Mouse (Mus musculus) intestine, embryonic 14.5 days (tissue): ENCODE measurements around the gene Prcp. TPM values are rescaled to one million over a fixed set of nuclear protein-coding genes. Genes with fewer than 3 reads are reported as not detected.

Source experiments
- ATAC-seq: fragments of 200-750 bp; cut with Nextera tagmentation; replicated peaks from 2 replicates; pipeline ENCODE4 v1.8.0; 2017; ENCODE audit warnings: low read depth, moderate number of reproducible peaks, moderate TSS enrichment, moderate library complexity; ENCODE audit not compliant: low FRiP score, low TSS enrichment
- DNase-seq: peaks from one replicate; pipeline ENCODE4 v3.0.0-alpha.2; 2018; ENCODE audit warnings: low spot score
- H3K27ac ChIP-seq: fragments of 300-500 bp; sonication (generic); 2 replicates; pipeline ENCODE4 v1.5.1; 2014; ENCODE audit warnings: low read depth, mild to moderate bottlenecking, control low read depth
- H3K27me3 ChIP-seq: fragments of 300-500 bp; sonication (generic); replicated peaks from 2 replicates; pipeline ENCODE4 v1.6.1; 2014; ENCODE audit warnings: low read length, control low read depth; ENCODE audit not compliant: control insufficient read depth, insufficient read depth
- H3K36me3 ChIP-seq: fragments of 300-500 bp; sonication (generic); 2 replicates; pipeline ENCODE4 v1.6.1; 2014; ENCODE audit warnings: low read length, control low read depth; ENCODE audit not compliant: control insufficient read depth, insufficient read depth
- H3K4me1 ChIP-seq: fragments of 300-500 bp; sonication (generic); replicated peaks from 2 replicates; pipeline ENCODE4 v1.6.1; 2014; ENCODE audit warnings: low read length, control low read depth, mixed read lengths; ENCODE audit not compliant: control insufficient read depth, insufficient read depth
- H3K4me2 ChIP-seq: fragments of 300-500 bp; sonication (generic); 2 replicates; pipeline ENCODE4 v1.6.1; 2014; ENCODE audit warnings: low read length
- H3K4me3 ChIP-seq: fragments of 300-500 bp; sonication (generic); 2 replicates; pipeline ENCODE4 v1.5.1; 2014; ENCODE audit warnings: low read depth, low read length, control low read depth, mixed read lengths
- H3K9ac ChIP-seq: fragments of 300-500 bp; sonication (generic); 2 replicates; pipeline ENCODE4 v1.6.1; 2014; ENCODE audit warnings: mild to moderate bottlenecking, low read length
- H3K9me3 ChIP-seq: fragments of 300-500 bp; sonication (generic); 2 replicates; pipeline ENCODE4 v1.6.1; 2016; ENCODE audit warnings: low read length, control low read depth; ENCODE audit not compliant: control insufficient read depth
- WGBS: fragments of 180-500 bp; shearing (Covaris S2); extraction: QIAGEN DNeasy Blood & Tissue Kit; methylation state at CpG from one replicate; pipeline ENCODE4 v1.1.7; 2014; 5-methylcytosine and 5-hydroxymethylcytosine counted together
- polyA plus RNA-seq: library from polyadenylated mRNA; unstranded; fragments of >200 nt; fragmentation: Nextera tagmentation; extraction: Ambion mirVana; gene quantifications from 2 replicates; pipeline ENCODE4 v1.2.1, GENCODE M21; 2014

Gene Prcp
- polyA plus RNA-seq, 1 experiment from 2014 or later: 20.5 TPM

DNA sequence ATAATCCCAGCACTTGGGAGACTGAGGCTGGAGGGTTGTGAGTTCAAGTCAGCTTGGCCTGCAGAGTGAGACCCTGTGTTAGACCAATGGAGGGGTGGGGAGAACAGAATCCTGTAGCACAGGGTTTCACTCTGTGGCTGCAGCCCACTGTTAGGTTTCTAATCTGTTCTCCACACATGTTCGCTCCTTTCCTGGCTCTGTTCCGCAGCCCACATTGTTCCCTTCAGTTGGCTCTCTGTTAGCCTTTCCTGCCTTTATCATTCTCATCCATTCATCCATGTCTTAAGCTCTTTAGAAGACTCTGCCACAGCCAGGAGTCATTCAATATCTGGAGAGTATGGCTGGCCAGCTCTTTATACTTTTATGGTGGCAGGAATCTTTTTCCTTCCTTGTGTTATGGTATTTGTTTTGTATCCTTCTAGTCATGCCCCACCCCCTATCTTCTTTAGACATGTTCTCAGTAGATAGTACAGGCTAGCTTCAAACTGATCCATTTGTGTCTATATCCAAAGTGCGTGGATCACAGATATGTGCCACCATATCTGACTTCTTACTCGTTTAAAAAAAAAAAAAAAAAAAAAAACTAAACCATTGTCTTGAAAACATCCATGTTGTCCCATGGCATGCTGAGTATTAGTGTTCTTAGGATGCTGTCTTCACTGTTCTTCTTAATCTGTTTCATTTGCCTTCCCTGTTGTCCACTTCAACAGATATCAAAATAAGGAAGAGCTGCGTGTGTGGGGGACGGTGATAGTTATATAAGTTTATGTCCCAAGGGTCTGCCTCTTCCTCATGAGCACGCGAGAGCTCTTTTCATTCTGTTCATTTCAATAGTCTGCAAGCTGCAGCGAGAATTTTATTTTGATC, 9.8 kb downstream of the Prcp start:
- no peaks in the 10 kb centered on the region; the same call in 1 of the 2 replicates for H3K36me3 ChIP-seq
- ATAC-seq (no peak), DNase-seq (no peak)
- WGBS: 87% methylated on average over 9 of the region's 9 CpGs
- no peaks in the 10 kb centered on the region for H3K9me3 ChIP-seq
- H3K9ac ChIP-seq: no peak overlapping the region
- H3K27me3 ChIP-seq: no peaks in the 10 kb centered on the region
- H3K4me2 ChIP-seq: no peak overlapping the region
- H3K27ac ChIP-seq: no peak overlapping the region
- no peaks in the 10 kb centered on the region for H3K4me1 ChIP-seq
- H3K4me3 ChIP-seq: no peak overlapping the region

DNA sequence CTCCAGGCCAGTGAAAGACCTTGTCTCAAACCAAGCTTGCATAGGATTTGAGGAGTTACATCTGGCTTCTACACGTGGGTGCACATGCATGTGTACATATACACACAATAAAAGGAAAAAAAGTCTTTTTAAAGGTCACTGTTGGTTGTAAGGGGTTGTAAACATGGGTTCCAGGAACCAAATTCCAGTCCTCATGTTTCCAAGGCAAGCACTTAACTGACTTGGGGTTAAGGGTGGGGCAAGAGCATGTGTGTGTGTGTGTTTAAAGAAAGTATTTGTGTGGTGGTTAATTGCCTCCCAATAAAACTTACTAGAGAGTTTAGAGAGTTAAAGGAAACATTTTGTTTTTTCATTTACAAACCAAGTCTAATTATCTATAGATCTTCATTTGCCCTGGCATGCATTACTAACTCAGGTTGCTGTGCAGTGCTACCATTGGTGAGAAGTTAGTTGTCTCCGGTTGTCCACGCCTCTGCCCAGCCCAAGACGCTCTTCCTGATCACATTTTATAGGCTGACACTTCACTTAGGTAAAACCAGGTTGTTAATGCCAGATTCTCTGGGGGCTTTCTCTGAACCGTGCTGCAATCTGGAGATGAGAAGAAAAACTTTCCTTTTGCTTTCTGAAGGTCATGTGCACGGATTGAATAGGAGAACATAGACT, 10.9 kb downstream of the Prcp start:
- Histone ChIP-seq H3K4me1 (no peaks in the 10 kb centered on the region), H3K4me2 (no peak overlapping the region), H3K4me3 (no peak overlapping the region), H3K36me3 (no peaks in the 10 kb centered on the region), H3K9ac (no peak overlapping the region), H3K27me3 (no peaks in the 10 kb centered on the region), H3K27ac (no peak overlapping the region), H3K9me3 (no peaks in the 10 kb centered on the region)
- 72% methylated on average over 6 of the region's 6 CpGs for WGBS
- no peak for ATAC-seq
- DNase-seq: no peak

DNA sequence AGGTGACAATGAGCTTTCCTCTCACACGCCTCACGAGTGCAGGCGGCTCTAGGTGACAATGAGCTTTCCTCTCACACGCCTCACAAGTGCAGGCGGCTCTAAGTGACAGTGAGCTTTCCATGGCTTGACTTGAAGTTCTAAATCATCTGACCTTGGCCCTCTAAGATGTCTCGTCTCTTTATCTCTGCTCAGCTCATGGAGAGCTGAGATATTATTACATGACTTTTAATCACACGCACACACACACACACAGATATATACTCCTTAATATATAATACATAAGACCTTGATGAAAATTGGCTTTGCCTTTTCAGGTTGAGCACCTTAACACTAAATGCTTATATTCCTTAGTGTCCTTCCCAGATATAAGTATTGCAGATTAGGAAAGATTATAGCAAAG, 12.5 kb downstream of the Prcp start:
- ATAC-seq (no peak), DNase-seq (no peak)
- 81% methylated on average over 7 of the region's 7 CpGs for WGBS
- H3K4me1 ChIP-seq: no peaks in the 10 kb centered on the region
- H3K27ac ChIP-seq: no peak overlapping the region
- no peaks in the 10 kb centered on the region for H3K9me3 ChIP-seq
- H3K36me3 ChIP-seq: no peaks in the 10 kb centered on the region
- H3K9ac ChIP-seq: no peak overlapping the region
- H3K27me3 ChIP-seq: no peaks in the 10 kb centered on the region
- no peak overlapping the region for H3K4me2 ChIP-seq
- H3K4me3 ChIP-seq: no peak overlapping the region

DNA sequence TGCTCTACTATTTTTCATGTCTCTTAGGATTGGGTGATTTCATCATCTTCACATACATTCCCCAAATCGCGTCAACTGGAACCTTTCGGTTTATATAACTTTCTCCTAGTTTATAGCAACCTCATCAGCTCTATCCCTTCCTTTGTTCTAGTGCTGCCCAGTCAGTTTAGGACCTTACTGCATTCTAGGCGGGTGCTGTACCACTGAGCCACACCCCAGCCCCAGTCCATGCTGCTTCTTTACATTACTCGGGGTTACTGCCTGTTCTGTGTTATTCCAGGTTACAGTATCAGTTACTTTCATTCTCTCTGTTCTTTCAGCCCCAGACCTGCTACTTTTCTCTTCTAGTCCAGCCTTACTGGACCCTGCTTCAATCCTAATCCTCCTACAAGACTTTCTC, 13.0 kb downstream of the Prcp start:
- H3K9ac ChIP-seq: no peak overlapping the region
- H3K9me3 ChIP-seq: peaks cover 3% of the 10 kb centered on the region; the same call in 1 of the 2 replicates
- H3K27ac ChIP-seq: no peak overlapping the region
- H3K4me3 ChIP-seq: no peak overlapping the region
- no peaks in the 10 kb centered on the region for H3K36me3 ChIP-seq
- H3K27me3 ChIP-seq: no peaks in the 10 kb centered on the region
- WGBS: 91% methylated on average over 5 of the region's 5 CpGs
- DNase-seq (no peak), ATAC-seq (no peak)
- H3K4me1 ChIP-seq: no peaks in the 10 kb centered on the region
- no peak overlapping the region for H3K4me2 ChIP-seq

DNA sequence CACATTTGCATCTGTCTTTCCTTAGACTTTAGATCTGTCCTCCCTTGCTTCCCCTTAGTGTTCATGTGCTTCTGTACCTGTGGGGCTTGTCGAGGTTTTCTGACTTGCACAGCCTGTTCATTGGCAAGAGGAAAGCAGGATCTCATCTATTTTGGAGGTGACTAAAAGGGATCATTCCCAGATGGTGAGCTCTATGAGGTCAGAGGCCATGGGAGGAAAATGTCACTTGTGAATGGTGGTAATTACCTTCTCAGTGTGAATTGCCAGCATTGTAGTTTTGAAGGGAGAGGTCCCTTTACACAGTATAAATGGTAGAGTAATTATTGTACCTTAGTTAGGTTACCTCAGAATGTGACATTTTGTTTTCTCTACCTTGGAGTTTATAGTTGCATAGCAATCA, 15.9 kb downstream of the Prcp start:
- H3K4me2 ChIP-seq: no peak overlapping the region
- ATAC-seq: no peak

DNA sequence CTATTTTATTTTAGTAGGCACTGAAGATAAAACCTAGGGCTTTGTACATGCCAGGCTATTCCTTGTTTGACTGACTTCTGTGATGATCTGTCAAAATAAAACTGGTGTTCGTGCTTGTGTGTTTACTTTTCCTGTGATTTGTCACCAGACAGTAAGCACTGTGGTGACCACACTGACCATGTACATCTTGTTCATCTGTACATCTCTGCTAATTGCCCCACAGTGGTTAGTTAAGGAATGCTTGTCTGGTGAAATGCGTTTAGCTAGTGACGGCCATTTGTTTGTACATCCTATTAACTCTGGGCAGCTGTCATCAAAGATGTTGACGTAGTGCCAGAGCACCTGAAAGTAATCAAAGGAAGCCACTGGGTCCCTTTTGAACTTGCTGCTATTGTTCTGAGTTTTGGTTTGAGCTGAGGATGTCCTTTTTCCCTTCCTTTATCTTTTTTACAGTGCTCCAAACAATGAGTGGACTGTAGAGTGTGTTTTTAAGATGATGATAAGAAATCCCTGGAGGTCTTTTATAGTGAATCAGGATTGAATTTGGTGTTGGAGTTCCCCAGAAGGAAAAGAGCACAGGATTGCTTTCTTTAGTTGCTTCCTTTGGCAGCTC, 16.5 kb downstream of the Prcp start:
- Histone ChIP-seq H3K27ac (no peak overlapping the region), H3K4me3 (no peak overlapping the region), H3K4me2 (no peak overlapping the region), H3K9ac (no peak overlapping the region), H3K4me1 (no peaks in the 10 kb centered on the region), H3K36me3 (no peaks in the 10 kb centered on the region), H3K9me3 (peaks cover 5% of the 10 kb centered on the region; the same call in 1 of the 2 replicates), H3K27me3 (no peaks in the 10 kb centered on the region)
- ATAC-seq (no peak), DNase-seq (no peak)
- 29% methylated on average over 4 of the region's 4 CpGs for WGBS

More for the DNA sequence above, 15.9 kb downstream of the Prcp start:
- 48% methylated on average over 1 of the region's 1 CpGs for WGBS
- Histone ChIP-seq H3K9me3 (peaks cover 5% of the 10 kb centered on the region; the same call in 1 of the 2 replicates), H3K9ac (no peak overlapping the region), H3K36me3 (no peaks in the 10 kb centered on the region), H3K4me3 (no peak overlapping the region), H3K4me1 (no peaks in the 10 kb centered on the region), H3K27me3 (no peaks in the 10 kb centered on the region), H3K27ac (no peak overlapping the region)
- DNase-seq: no peak

DNA sequence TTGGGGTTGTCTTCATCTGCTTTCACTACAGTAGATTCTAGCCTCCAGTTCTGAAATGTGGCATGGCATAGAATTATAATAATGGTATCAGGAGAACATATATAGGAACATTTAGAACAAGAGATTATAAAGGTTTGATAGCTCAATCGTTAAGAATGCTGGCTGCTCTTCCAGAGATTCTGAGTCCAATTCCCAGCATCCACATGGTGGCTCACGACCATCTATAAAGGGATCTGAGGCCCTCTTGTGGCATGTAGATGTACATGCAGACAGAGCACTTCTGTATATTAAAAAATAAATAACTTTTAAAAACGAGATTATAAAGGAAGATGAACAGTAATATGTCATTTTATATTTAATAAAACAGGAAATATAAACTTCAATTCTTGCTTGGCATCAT, 19.2 kb downstream of the Prcp start:
- no peak for ATAC-seq
- H3K4me1 ChIP-seq: no peaks in the 10 kb centered on the region
- no peak overlapping the region for H3K4me2 ChIP-seq
- H3K27me3 ChIP-seq: no peaks in the 10 kb centered on the region
- H3K9ac ChIP-seq: no peak overlapping the region
- no peak overlapping the region for H3K27ac ChIP-seq
- no peak overlapping the region for H3K4me3 ChIP-seq
- WGBS: 55% methylated on average over 3 of the region's 3 CpGs
- DNase-seq: no peak
- no peaks in the 10 kb centered on the region for H3K36me3 ChIP-seq
- H3K9me3 ChIP-seq: peaks cover 5% of the 10 kb centered on the region; the same call in 1 of the 2 replicates

DNA sequence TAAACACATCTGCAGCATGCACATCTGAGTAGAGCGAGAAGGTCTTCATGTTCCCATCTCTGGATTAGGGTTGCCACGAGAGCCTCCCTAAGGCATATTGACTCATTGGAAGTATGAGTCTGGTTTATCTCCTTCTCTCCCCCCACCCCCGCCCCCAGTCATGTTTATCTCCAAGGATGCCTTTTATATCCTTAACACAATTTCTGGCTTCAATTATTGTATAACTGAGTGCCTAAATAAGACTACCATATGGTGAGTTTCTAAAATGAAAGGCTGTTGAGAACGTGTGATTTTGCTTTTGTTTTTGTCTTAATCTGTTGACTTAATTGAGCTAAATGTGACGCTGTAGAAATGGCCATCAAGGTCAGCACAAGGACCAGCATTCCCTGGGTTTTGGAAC, 21.8 kb downstream of the Prcp start:
- Histone ChIP-seq H3K27me3 (no peaks in the 10 kb centered on the region), H3K4me1 (no peaks in the 10 kb centered on the region), H3K9ac (no peak overlapping the region), H3K9me3 (peaks cover 5% of the 10 kb centered on the region; the same call in 1 of the 2 replicates), H3K27ac (no peak overlapping the region), H3K4me3 (no peak overlapping the region), H3K4me2 (no peak overlapping the region), H3K36me3 (no peaks in the 10 kb centered on the region)
- DNase-seq: no peak
- no peak for ATAC-seq
- 71% methylated on average over 5 of the region's 5 CpGs for WGBS
